Mouse (Mus musculus) midbrain, embryonic 10.5 days (tissue): ENCODE measurements around the gene Sox18. TPM values are rescaled to one million over a fixed set of nuclear protein-coding genes. Genes with fewer than 3 reads are reported as not detected.
A peak's percentile ranks its signal among the peaks of the same experiment; 100 is the strongest.

Experiments used
- DNase-seq: peaks from one replicate; pipeline ENCODE4 v3.0.0-alpha.2; 2017; ENCODE audit warnings: low spot score
- H3K27ac ChIP-seq: fragments of 300-500 bp; sonication (generic); replicated peaks from 2 replicates; pipeline ENCODE4 v1.5.1; 2016; ENCODE audit warnings: mild to moderate bottlenecking
- H3K27me3 ChIP-seq: fragments of 300-500 bp; sonication (generic); 2 replicates; pipeline ENCODE4 v1.6.1; 2016; ENCODE audit warnings: low read depth, mild to moderate bottlenecking; ENCODE audit not compliant: poor library complexity, severe bottlenecking
- H3K36me3 ChIP-seq: fragments of 300-500 bp; sonication (generic); 2 replicates; pipeline ENCODE4 v1.6.1; 2016; ENCODE audit warnings: mild to moderate bottlenecking, moderate library complexity
- H3K4me1 ChIP-seq: fragments of 300-500 bp; sonication (generic); 2 replicates; pipeline ENCODE4 v1.6.1; 2016
- H3K4me3 ChIP-seq: fragments of 300-500 bp; sonication (generic); 2 replicates; pipeline ENCODE4 v1.5.1; 2016; ENCODE audit warnings: mild to moderate bottlenecking, moderate library complexity
- H3K9me3 ChIP-seq: fragments of 300-500 bp; sonication (generic); replicated peaks from 2 replicates; pipeline ENCODE4 v1.6.1; 2016; ENCODE audit warnings: mild to moderate bottlenecking
- WGBS: fragments of 180-500 bp; shearing (Covaris S2); methylation state at CpG from one replicate; pipeline ENCODE4 v1.1.7; 2016; 5-methylcytosine and 5-hydroxymethylcytosine counted together
- polyA plus RNA-seq: library from polyadenylated mRNA; unstranded; fragments of >200 nt; fragmentation: Nextera tagmentation; extraction: Ambion mirVana; gene quantifications from 2 replicates; pipeline ENCODE4 v1.2.1, GENCODE M21; 2016

Gene Sox18
- polyA plus RNA-seq, 1 experiment from 2014 or later, result 18.8 TPM

GRCm38 (mm10) chr2:181659609-181660055 lies 11.8 kb downstream of the Sox18 start:
- WGBS, result 13% methylated on average over 9 of the region's 9 CpGs
- peak; percentile 52 for DNase-seq
- Histone ChIP-seq H3K27me3 (no peaks in the 10 kb centered on the region), H3K9me3 (no peaks in the 10 kb centered on the region), H3K4me1 (peaks cover 20% of the 10 kb centered on the region), H3K4me3 (no peak overlapping the region), H3K36me3 (peaks cover 37% of the 10 kb centered on the region), H3K27ac (peak overlapping the region; percentile 49)

- Histone ChIP-seq H3K27me3 (no peaks in the 10 kb centered on the region), H3K36me3 (peaks cover 43% of the 10 kb centered on the region), H3K4me1 (peaks cover 20% of the 10 kb centered on the region), H3K9me3 (no peaks in the 10 kb centered on the region), H3K4me3 (no peak overlapping the region), H3K27ac (no peak overlapping the region)
- peak; percentile 47 for DNase-seq
- WGBS, result 38% methylated on average over 17 of the region's 17 CpGs
Observed at GRCm38 (mm10) chr2:181658930-181659555, 12.4 kb downstream of the Sox18 start.

DNA sequence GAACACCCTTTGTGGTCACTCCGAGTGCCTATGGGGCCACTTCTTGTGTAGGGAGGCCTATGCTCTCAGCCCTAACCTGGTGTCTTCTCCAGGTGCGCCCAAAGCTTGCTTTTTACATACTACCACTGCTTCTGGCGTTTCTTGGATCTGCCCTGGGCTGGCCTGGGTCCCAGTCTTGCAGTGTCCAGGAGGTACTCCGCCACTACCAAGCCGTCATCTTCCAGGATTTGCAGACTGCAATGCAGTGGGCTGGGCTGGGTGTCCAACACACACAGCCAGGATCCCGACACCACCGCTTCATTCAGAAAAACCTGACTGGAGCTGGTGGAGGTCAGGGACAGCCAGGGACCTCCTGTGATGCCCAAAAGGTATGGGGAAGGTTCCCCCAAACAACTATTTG lies 12.9 kb downstream of the Sox18 start:
- no peak overlapping the region for H3K4me3 ChIP-seq
- no peaks in the 10 kb centered on the region for H3K27me3 ChIP-seq
- 81% methylated on average over 7 of the region's 7 CpGs for WGBS
- no peak for DNase-seq
- peaks cover 20% of the 10 kb centered on the region for H3K4me1 ChIP-seq
- peaks cover 48% of the 10 kb centered on the region for H3K36me3 ChIP-seq
- no peak overlapping the region for H3K27ac ChIP-seq
- H3K9me3 ChIP-seq, result no peaks in the 10 kb centered on the region

- peaks cover 59% of the 10 kb centered on the region for H3K36me3 ChIP-seq
- H3K4me3 ChIP-seq, result no peak overlapping the region
- WGBS, result 74% methylated on average over 2 of the region's 2 CpGs
- no peak for DNase-seq
- H3K9me3 ChIP-seq, result no peaks in the 10 kb centered on the region
- no peaks in the 10 kb centered on the region for H3K27me3 ChIP-seq
- no peak overlapping the region for H3K27ac ChIP-seq
- peaks cover 20% of the 10 kb centered on the region for H3K4me1 ChIP-seq
Observed at GRCm38 (mm10) chr2:181657441-181657840, 14.0 kb downstream of the Sox18 start.

DNA sequence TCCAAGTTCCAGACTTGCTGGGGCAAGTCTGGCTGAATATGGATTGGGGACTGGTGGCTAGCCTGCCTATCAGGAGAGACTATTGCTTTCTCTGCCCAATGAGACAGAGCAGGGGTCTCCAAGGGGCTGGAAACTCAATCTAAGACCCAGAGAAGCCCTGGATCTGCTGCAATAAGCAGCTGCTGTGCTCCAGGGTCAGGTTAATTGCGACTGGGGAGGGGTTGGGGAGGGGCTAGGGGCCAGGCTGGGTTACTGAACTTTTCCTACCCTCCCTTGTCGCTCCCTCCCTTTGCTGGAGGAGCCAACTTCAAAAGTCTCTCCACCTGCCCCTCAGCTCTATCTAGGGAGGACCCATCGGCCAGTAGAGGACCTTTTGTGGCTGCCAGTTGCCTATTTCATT lies 14.7 kb downstream of the Sox18 start, which contains the start of gene Gm29797:
TSS of gene Gm29797 (plus strand) at position 301 of the 400 bp plus-strand sequence.
- no peaks in the 10 kb centered on the region for H3K9me3 ChIP-seq
- no peaks in the 10 kb centered on the region for H3K27me3 ChIP-seq
- peaks cover 17% of the 10 kb centered on the region for H3K4me1 ChIP-seq
- 66% methylated on average over 3 of the region's 3 CpGs for WGBS
- DNase-seq, result no peak
- no peak within 1 kb of the TSS for H3K27ac ChIP-seq
- no peak within 1 kb of the TSS for H3K4me3 ChIP-seq
- H3K36me3 ChIP-seq, result peaks cover 66% of the 10 kb centered on the region

GRCm38 (mm10) chr2:181653523-181653922 lies 17.9 kb downstream of the Sox18 start:
- no peak for DNase-seq
- H3K9me3 ChIP-seq, result no peaks in the 10 kb centered on the region
- peaks cover 98% of the 10 kb centered on the region for H3K36me3 ChIP-seq
- no peak overlapping the region for H3K4me3 ChIP-seq
- no peaks in the 10 kb centered on the region for H3K4me1 ChIP-seq
- 81% methylated on average over 1 of the region's 1 CpGs for WGBS
- H3K27ac ChIP-seq, result no peak overlapping the region
- H3K27me3 ChIP-seq, result no peaks in the 10 kb centered on the region

DNA sequence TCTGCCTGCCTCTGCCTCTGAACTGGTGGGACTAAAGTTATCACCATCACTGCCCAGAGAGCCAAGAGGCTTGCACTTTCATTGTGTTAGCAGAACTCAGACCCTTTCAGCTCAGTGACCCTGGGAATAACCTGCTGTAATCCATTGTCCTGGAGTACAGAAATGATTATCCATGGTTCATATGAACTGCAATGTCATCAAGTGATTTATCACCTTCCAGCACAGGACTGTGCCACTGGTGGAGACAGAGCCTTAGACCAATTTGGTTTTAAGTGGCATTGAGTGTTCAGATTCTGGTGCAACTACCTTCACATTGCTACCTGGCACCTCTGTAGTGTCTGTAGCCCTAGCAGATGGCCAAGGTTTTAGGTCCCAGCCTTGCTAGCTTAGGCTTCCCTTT lies 18.4 kb downstream of the Sox18 start:
- Histone ChIP-seq H3K36me3 (peaks cover 98% of the 10 kb centered on the region), H3K4me3 (no peak overlapping the region), H3K4me1 (no peaks in the 10 kb centered on the region), H3K27ac (no peak overlapping the region), H3K27me3 (no peaks in the 10 kb centered on the region), H3K9me3 (no peaks in the 10 kb centered on the region)
- DNase-seq, result no peak

- H3K27me3 ChIP-seq, result no peaks in the 10 kb centered on the region
- H3K36me3 ChIP-seq, result peaks cover 97% of the 10 kb centered on the region
- no peak overlapping the region for H3K27ac ChIP-seq
- no peaks in the 10 kb centered on the region for H3K4me1 ChIP-seq
- DNase-seq, result no peak
- H3K9me3 ChIP-seq, result no peaks in the 10 kb centered on the region
- H3K4me3 ChIP-seq, result no peak overlapping the region
- 94% methylated on average over 10 of the region's 10 CpGs for WGBS
Observed at GRCm38 (mm10) chr2:181648926-181649325, 22.5 kb downstream of the Sox18 start.

DNA sequence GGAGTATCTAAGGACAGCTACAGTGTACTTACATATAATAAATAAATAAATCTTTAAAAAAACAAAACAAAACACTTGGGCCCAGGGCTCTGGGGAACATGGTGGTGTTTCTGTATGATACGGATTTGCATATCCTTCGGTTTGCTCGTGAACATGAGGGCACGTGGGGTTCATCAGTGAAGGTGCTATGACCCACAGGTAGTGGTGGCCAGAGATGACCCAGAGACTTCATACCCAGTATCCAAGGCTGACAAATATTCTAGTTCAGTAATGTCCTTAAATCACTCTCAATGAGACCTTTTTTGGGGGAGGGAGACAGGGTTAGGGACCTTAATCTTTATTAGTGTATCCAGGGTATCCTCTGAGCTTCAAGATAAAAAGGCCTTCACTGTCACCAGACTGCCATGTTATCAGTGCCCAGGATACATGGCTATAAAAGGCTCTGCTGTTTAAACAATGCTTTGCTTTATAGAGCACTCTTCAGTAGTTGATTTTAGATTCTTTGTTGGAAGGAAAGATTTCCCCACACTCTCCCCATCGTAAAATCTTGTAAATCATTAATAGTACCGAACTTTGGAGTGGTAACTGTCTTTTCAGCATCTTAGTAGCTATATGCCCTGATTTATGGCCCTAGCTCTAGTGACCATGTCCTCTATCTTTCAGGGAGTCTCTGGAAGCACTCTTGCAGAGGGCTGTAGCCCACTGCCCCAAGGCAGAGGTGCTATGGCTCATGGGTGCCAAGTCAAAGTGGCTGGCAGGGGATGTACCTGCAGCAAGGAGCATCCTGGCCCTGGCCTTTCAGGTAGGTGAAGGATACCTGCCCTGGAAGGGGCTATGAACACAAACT lies 24.6 kb downstream of the Sox18 start:
- peaks cover 95% of the 10 kb centered on the region for H3K36me3 ChIP-seq
- no peaks in the 10 kb centered on the region for H3K27me3 ChIP-seq
- no peaks in the 10 kb centered on the region for H3K4me1 ChIP-seq
- H3K27ac ChIP-seq, result no peak overlapping the region
- no peak for DNase-seq
- WGBS, result 95% methylated on average over 6 of the region's 6 CpGs
- H3K9me3 ChIP-seq, result no peaks in the 10 kb centered on the region
- no peak overlapping the region for H3K4me3 ChIP-seq

GRCm38 (mm10) chr2:181645666-181646065 lies 25.8 kb downstream of the Sox18 start:
- no peaks in the 10 kb centered on the region for H3K9me3 ChIP-seq
- no peak overlapping the region for H3K4me3 ChIP-seq
- H3K36me3 ChIP-seq, result peaks cover 96% of the 10 kb centered on the region
- H3K27me3 ChIP-seq, result no peaks in the 10 kb centered on the region
- no peaks in the 10 kb centered on the region for H3K4me1 ChIP-seq
- no peak for DNase-seq
- 89% methylated on average over 3 of the region's 3 CpGs for WGBS
- H3K27ac ChIP-seq, result no peak overlapping the region

- WGBS, result 87% methylated on average over 2 of the region's 2 CpGs
- no peaks in the 10 kb centered on the region for H3K27me3 ChIP-seq
Observed at GRCm38 (mm10) chr2:181644361-181644760, 27.1 kb downstream of the Sox18 start.

DNA sequence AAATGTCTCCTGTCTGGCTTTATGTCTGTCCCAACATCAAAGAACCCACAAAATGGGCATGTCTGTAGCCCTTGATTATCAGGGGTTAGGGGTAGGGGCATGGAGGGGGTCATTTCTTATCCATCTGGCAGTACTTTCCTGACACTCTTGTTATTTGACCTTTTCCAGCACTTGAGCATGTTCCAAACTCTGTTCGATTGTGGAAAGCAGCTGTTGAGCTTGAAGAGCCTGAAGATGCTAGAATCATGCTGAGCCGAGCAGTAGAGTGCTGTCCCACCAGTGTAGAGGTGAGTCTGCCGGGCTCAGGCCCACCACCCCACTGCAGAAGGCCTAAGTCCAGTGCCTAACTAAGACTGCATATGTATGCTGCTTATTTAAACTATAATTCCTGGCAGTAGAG lies 35.6 kb downstream of the Sox18 start:
- H3K4me3 ChIP-seq, result no peak overlapping the region
- no peaks in the 10 kb centered on the region for H3K9me3 ChIP-seq
- peaks cover 92% of the 10 kb centered on the region for H3K36me3 ChIP-seq
- no peaks in the 10 kb centered on the region for H3K27me3 ChIP-seq
- H3K27ac ChIP-seq, result no peak overlapping the region
- WGBS, result 90% methylated on average over 3 of the region's 3 CpGs
- no peaks in the 10 kb centered on the region for H3K4me1 ChIP-seq
- no peak for DNase-seq

More at GRCm38 (mm10) chr2:181644361-181644760, 27.1 kb downstream of the Sox18 start:
- peak; percentile 40 for DNase-seq
- Histone ChIP-seq H3K9me3 (no peaks in the 10 kb centered on the region), H3K4me3 (no peak overlapping the region), H3K4me1 (no peaks in the 10 kb centered on the region), H3K27ac (no peak overlapping the region), H3K36me3 (peaks cover 96% of the 10 kb centered on the region)

DNA sequence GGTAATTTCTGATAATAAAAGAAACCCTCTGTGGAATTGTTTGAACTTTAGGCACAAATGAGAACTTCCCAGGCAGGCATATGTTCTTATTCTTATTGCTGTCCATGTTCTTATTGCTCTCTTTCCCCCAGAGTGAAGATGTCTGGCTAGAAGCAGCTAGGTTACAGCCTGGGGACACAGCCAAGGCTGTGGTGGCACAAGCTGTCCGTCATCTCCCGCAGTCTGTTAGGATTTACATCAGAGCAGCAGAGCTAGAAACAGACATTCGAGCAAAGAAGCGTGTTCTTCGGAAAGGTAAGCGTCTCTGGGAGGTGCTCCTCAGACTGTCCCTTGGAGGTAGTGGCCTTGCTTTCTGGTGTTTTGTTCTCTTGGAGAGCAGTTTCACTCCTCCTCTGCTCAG lies 38.8 kb downstream of the Sox18 start:
- peaks cover 86% of the 10 kb centered on the region for H3K36me3 ChIP-seq
- 94% methylated on average over 6 of the region's 6 CpGs for WGBS
- no peak for DNase-seq
- no peaks in the 10 kb centered on the region for H3K27me3 ChIP-seq
- no peaks in the 10 kb centered on the region for H3K4me1 ChIP-seq
- H3K27ac ChIP-seq, result no peak overlapping the region
- no peaks in the 10 kb centered on the region for H3K9me3 ChIP-seq
- no peak overlapping the region for H3K4me3 ChIP-seq
